Mouse (Mus musculus) embryonic facial prominence, embryonic 10.5 days (tissue): ENCODE results near the gene Krtap6-5. TPM values are rescaled to one million over a fixed set of nuclear protein-coding genes. Genes with fewer than 3 reads are reported as not detected.
"Not testable (repeated sequence)": the region's sequence is repeated elsewhere in the genome, so short reads cannot be mapped to it uniquely, and the experiment has no call there.

Experiments used
- DNase-seq: peaks from one replicate; pipeline ENCODE4 v3.0.0-alpha.2; 2017; ENCODE audit warnings: low spot score
- H3K27ac ChIP-seq: fragments of 300-500 bp; sonication (generic); replicated peaks from 2 replicates; pipeline ENCODE4 v1.5.1; 2016; ENCODE audit warnings: mild to moderate bottlenecking
- H3K27me3 ChIP-seq: fragments of 300-500 bp; sonication (generic); replicated peaks from 2 replicates; pipeline ENCODE4 v1.6.1; 2016; ENCODE audit warnings: low read depth, mild to moderate bottlenecking; ENCODE audit not compliant: poor library complexity, severe bottlenecking
- H3K36me3 ChIP-seq: fragments of 300-500 bp; sonication (generic); replicated peaks from 2 replicates; pipeline ENCODE4 v1.6.1; 2016; ENCODE audit warnings: mild to moderate bottlenecking, moderate library complexity
- H3K4me1 ChIP-seq: fragments of 300-500 bp; sonication (generic); 2 replicates; pipeline ENCODE4 v1.6.1; 2016
- H3K4me3 ChIP-seq: fragments of 300-500 bp; sonication (generic); 2 replicates; pipeline ENCODE4 v1.5.1; 2016; ENCODE audit warnings: mild to moderate bottlenecking, moderate library complexity
- H3K9me3 ChIP-seq: fragments of 300-500 bp; sonication (generic); 2 replicates; pipeline ENCODE4 v1.6.1; 2016; ENCODE audit warnings: mild to moderate bottlenecking
- WGBS: fragments of 180-500 bp; shearing (Covaris S2); methylation state at CpG from one replicate; pipeline ENCODE4 v1.1.7; 2016; 5-methylcytosine and 5-hydroxymethylcytosine counted together
- polyA plus RNA-seq: library from polyadenylated mRNA; unstranded; fragments of >200 nt; fragmentation: Nextera tagmentation; extraction: Ambion mirVana; gene quantifications from 2 replicates; pipeline ENCODE4 v1.2.1, GENCODE M21; 2016

The Krtap6-5 gene
- not detected in 2 replicates for polyA plus RNA-seq

DNA sequence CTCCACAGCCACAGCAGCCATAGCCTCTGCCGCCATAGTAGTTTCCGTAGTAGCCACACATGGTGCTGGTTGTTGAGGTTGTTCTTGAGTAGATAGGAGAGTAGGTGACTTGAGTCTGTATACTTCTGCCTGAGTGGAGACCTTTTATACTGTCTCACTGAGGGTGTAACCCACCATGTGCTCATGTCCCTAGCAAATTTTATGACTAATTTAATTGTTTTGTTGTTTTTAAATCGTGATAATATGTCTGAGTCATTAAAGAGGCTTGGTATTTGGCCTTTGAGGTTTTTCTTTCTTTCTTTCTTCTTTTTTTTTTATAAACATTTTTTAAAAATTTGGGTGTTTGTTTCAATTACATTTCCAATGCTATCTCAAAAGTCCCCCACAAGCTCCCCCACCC is at the start of gene Krtap6-5:
Gene Krtap6-5 (minus strand): TSS at position 101 of the 400 bp plus-strand sequence.
- no peak within 1 kb of the TSS for H3K27ac ChIP-seq
- no peaks in the 10 kb centered on the region for H3K9me3 ChIP-seq
- H3K27me3 ChIP-seq = no peaks in the 10 kb centered on the region
- WGBS = 88% methylated on average over 3 of the region's 3 CpGs
- H3K4me1 ChIP-seq = no peaks in the 10 kb centered on the region
- H3K4me3 ChIP-seq = no peak within 1 kb of the TSS
- H3K36me3 ChIP-seq = no peaks in the 10 kb centered on the region
- no peak for DNase-seq

DNA sequence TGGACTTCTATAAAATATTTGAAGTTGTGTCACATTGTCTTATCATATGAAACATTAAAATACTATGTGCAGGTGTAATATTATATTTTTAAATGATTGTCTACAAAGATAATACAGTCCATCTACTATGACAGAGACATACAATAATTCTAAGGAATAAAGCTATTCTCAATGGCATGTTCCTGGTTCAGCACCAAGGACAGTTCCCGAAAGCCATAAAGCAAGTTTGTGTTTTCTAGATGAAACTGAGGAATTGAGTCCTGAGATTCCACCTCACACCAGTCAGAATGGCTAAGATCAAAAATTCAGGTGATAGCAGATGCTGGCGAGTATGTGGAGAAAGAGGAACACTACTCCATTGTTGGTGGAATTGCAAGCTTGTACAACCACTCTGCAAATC is 23.4 kb upstream of the Krtap6-5 start:
- H3K27me3 ChIP-seq, H3K27ac ChIP-seq, H3K4me3 ChIP-seq, H3K36me3 ChIP-seq, H3K9me3 ChIP-seq, H3K4me1 ChIP-seq: not testable (repeated sequence)
- DNase-seq = peak; percentile 38
- 72% methylated on average over 2 of the region's 2 CpGs for WGBS

DNA sequence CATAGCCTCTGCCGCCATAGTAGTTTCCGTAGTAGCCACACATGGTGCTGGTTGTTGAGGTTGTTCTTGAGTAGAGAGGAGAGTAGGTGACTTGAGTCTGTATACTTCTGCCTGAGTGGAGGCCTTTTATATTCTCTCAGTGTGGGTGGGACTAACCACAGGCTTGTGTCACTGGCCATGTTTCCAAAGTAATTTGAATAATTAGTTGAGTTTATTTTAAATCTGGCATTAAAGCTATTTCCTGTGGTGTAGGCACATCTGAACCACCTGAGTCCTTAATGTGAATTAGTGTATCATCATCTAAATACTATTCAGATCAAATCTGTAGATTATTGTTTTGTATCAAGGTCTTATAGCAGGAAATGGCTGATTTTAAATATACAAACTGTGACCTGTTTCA is 16.2 kb upstream of the Krtap6-5 start, which contains the start of gene 1110025L11Rik:
Gene 1110025L11Rik (minus strand): TSS at position 101 of the 400 bp plus-strand sequence.
- H3K9me3 ChIP-seq, H3K27me3 ChIP-seq: not testable (repeated sequence)
- no CpG with 5 or more reads among the region's 2 CpGs for WGBS

DNA sequence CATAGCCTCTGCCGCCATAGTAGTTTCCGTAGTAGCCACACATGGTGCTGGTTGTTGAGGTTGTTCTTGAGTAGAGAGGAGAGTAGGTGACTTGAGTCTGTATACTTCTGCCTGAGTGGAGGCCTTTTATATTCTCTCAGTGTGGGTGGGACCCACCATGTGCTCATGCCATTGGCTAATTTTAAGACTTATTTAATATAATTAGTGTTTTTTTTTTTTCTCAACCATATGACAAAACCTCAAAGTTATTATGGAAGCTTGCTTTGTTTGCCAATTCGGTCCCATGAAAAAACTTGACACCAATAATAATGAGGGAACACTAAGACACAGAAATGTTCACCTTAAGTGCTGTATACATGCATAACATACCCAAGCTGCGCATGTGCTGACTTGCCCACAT is 6.3 kb downstream of the Krtap6-5 start, which contains the start of gene Gm10228:
Gene Gm10228 (minus strand): TSS at position 101 of the 400 bp plus-strand sequence.
- H3K4me3 ChIP-seq, H3K9me3 ChIP-seq, H3K4me1 ChIP-seq, H3K36me3 ChIP-seq, DNase-seq, H3K27ac ChIP-seq, H3K27me3 ChIP-seq: not testable (repeated sequence)
- 87% methylated on average over 2 of the region's 4 CpGs for WGBS

More for the DNA sequence above, 16.2 kb upstream of the Krtap6-5 start, which contains the start of gene 1110025L11Rik:
- H3K36me3 ChIP-seq, H3K4me3 ChIP-seq, DNase-seq, H3K4me1 ChIP-seq, H3K27ac ChIP-seq: not testable (repeated sequence)

DNA sequence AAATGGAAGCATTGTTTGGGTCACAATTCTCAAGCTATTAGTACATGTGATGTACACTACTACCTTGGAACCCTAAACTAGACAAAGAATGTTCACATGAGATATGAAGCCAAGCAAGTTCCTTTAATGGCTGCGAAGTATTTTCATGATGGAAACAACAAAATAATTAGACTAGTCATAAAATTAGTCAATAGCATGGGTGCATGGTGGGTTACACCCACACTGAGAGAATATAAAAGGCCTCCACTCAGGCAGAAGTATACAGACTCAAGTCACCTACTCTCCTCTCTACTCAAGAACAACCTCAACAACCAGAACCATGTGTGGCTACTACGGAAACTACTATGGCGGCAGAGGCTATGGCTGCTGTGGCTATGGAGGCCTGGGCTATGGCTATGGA is 16.3 kb downstream of the Krtap6-5 start, which contains the start of gene Krtap6-1:
Gene Krtap6-1 (plus strand): TSS at position 301 of the 400 bp plus-strand sequence.
- H3K4me1 ChIP-seq, H3K9me3 ChIP-seq, H3K27ac ChIP-seq, H3K36me3 ChIP-seq, DNase-seq, H3K4me3 ChIP-seq, H3K27me3 ChIP-seq: not testable (repeated sequence)
- 92% methylated on average over 3 of the region's 3 CpGs for WGBS

DNA sequence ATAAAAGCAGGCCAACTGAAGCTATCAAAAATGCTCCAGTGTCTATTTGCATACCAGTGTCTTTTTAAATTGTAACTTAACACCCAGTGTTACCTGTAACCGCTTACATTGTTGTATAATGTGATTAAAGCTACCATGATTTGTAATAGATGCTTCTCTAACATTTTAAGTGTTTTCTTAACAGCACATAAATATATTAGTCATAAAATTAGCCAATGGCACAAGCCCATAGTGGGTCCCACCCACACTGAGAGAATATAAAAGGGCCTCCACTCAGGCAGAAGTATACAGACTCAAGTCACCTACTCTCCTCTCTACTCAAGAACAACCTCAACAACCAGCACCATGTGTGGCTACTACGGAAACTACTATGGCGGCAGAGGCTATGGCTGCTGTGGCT is 32.7 kb downstream of the Krtap6-5 start, which contains the start of gene Gm10229:
Gene Gm10229 (plus strand): TSS at position 301 of the 400 bp plus-strand sequence.
- not testable (repeated sequence) for H3K9me3 ChIP-seq, H3K27me3 ChIP-seq, H3K4me3 ChIP-seq, H3K4me1 ChIP-seq, H3K27ac ChIP-seq, H3K36me3 ChIP-seq, DNase-seq
- 94% methylated on average over 3 of the region's 3 CpGs for WGBS

DNA sequence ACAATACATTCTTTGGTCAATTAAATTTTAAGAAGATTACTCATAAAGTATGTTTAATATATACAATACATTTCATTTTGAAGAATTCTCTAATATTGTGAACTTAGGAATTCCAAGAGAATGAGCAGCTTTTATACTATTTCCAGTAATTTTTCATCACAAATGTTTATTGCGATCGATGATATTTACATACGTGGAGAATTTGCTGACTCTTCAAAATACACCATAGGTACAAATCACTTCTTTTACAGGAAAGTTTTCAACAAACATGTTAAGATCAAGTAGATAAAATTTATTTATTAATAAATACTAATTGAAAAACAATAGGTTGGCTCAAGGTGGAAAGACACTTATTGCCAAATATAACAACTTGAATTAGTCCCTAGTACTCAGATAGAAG is 33.7 kb downstream of the Krtap6-5 start:
- no peaks in the 10 kb centered on the region for H3K27me3 ChIP-seq

DNA sequence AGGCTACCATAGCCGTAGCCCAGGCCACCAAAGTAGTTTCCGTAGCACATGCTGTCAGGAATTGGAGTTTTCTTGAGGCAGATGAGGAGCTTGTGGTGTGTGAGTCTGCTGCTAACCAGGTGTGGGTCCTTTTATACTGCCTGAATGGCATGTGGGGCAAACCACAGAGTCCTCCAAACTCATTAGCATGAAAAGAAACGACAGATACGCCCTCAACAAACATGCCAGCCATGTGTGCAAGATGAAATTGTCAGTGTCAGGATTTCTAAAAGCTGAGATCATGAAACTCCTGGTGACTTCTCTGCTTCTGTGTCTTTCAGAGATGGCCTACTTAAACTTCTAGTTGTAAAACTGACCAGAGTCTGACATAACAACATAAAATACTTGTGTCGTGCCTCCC is 37.0 kb downstream of the Krtap6-5 start, which contains the start of gene Krtap22-2:
Gene Krtap22-2 (minus strand): TSS at position 101 of the 400 bp plus-strand sequence.
- H3K36me3 ChIP-seq = no peaks in the 10 kb centered on the region
- no peaks in the 10 kb centered on the region for H3K9me3 ChIP-seq
- no peak within 1 kb of the TSS for H3K27ac ChIP-seq
- 86% methylated on average over 5 of the region's 5 CpGs for WGBS
- DNase-seq = no peak
- no peaks in the 10 kb centered on the region for H3K27me3 ChIP-seq
- no peaks in the 10 kb centered on the region for H3K4me1 ChIP-seq
- no peak within 1 kb of the TSS for H3K4me3 ChIP-seq

More for the DNA sequence above, 33.7 kb downstream of the Krtap6-5 start:
- Histone ChIP-seq H3K4me3 (no peak overlapping the region), H3K9me3 (no peaks in the 10 kb centered on the region), H3K27ac (no peak overlapping the region), H3K4me1 (no peaks in the 10 kb centered on the region), H3K36me3 (no peaks in the 10 kb centered on the region)
- 96% methylated on average over 3 of the region's 3 CpGs for WGBS
- DNase-seq = no peak

Other genes starting within 250 kb of the Krtap6-5 start
- not detected in 2 replicates for gene Gm20741, start 235.7 kb downstream of the Krtap6-5 start, polyA plus RNA-seq
- not detected in 2 replicates for gene Krtap15, start 227.7 kb downstream of the Krtap6-5 start, polyA plus RNA-seq
- gene Krtap14, start 221.7 kb downstream of the Krtap6-5 start, polyA plus RNA-seq = not detected in 2 replicates
- gene Krtap19-1, start 178.5 kb downstream of the Krtap6-5 start, polyA plus RNA-seq = not detected in 2 replicates
- gene Krtap19-2, start 173.6 kb downstream of the Krtap6-5 start, polyA plus RNA-seq = not detected in 2 replicates
- gene Krtap19-3, start 169.8 kb downstream of the Krtap6-5 start, polyA plus RNA-seq = not detected in 2 replicates
- gene Krtap19-4, start 162.8 kb downstream of the Krtap6-5 start, polyA plus RNA-seq = not detected in 2 replicates
- not detected in 2 replicates for gene Krtap19-5, start 151.4 kb downstream of the Krtap6-5 start, polyA plus RNA-seq
- gene Krtap19-9b, start 115.6 kb downstream of the Krtap6-5 start, polyA plus RNA-seq = not detected in 2 replicates
- not detected in 2 replicates for gene Krtap16-3, start 85.0 kb downstream of the Krtap6-5 start, polyA plus RNA-seq
- gene Krtap22-2, start 37.1 kb downstream of the Krtap6-5 start, polyA plus RNA-seq = not detected in 2 replicates
- not detected in 2 replicates for gene Gm10229, start 32.6 kb downstream of the Krtap6-5 start, polyA plus RNA-seq
- gene Krtap6-1, start 16.2 kb downstream of the Krtap6-5 start, polyA plus RNA-seq = not detected in 2 replicates
- gene Gm10228, start 6.4 kb downstream of the Krtap6-5 start, polyA plus RNA-seq = not detected in 2 replicates
- gene 1110025L11Rik, start 16.1 kb upstream of the Krtap6-5 start, polyA plus RNA-seq = not detected in 2 replicates
- not detected in 2 replicates for gene Krtap6-3, start 36.1 kb upstream of the Krtap6-5 start, polyA plus RNA-seq
- not detected in 2 replicates for gene Gm6358, start 93.0 kb upstream of the Krtap6-5 start, polyA plus RNA-seq
- not detected in 2 replicates for gene Gm10061, start 103.2 kb upstream of the Krtap6-5 start, polyA plus RNA-seq
- not detected in 2 replicates for gene Gm9789, start 110.1 kb upstream of the Krtap6-5 start, polyA plus RNA-seq
- not detected in 2 replicates for gene Gm7735, start 121.6 kb upstream of the Krtap6-5 start, polyA plus RNA-seq
- gene 1110057P08Rik, start 126.9 kb upstream of the Krtap6-5 start, polyA plus RNA-seq = not detected in 2 replicates
- not detected in 2 replicates for gene Krtap20-2, start 158.0 kb upstream of the Krtap6-5 start, polyA plus RNA-seq